24 mouse cellular contexts compared by ENCODE assay signal in genomic region chr12:119229601-119230000, GRCm38 (mm10). TPM values are rescaled to one million over a fixed set of nuclear protein-coding genes. Genes with fewer than 3 reads are reported as not detected.
"Had no signal": no experiment of that assay in that cellular context is flagged by ENCODE, and none has a peak within 500 bp of the region (broad histone marks: within the 10 kb centered on the region; RNA-seq: fewer than 3 reads in every experiment).

No protein-coding gene starts in this region.

- H3K27me3 ChIP-seq: liver, embryonic 12.5 days; liver, embryonic 15.5 days; lung, embryonic 15.5 days; megakaryocyte, embryonic 14.5 days; midbrain, embryonic 13.5 days; neural tube, embryonic 13.5 days had no signal

- H3K4me3 ChIP-seq: left cerebral cortex, adult 2 months; liver, embryonic 12.5 days; liver, embryonic 15.5 days; lung, embryonic 15.5 days; megakaryocyte, embryonic 14.5 days; midbrain, embryonic 10.5 days; midbrain, embryonic 13.5 days; myocyte; neural tube, embryonic 13.5 days had no signal

- H3K27ac ChIP-seq: left cerebral cortex, adult 2 months; liver, embryonic 12.5 days; liver, embryonic 15.5 days; lung, embryonic 15.5 days; midbrain, embryonic 10.5 days; midbrain, embryonic 13.5 days; neural tube, embryonic 13.5 days; stomach, postnatal 0 days had no signal

- H3K9me3 ChIP-seq: liver, embryonic 12.5 days; liver, embryonic 15.5 days; lung, embryonic 15.5 days; megakaryocyte, embryonic 14.5 days; midbrain, embryonic 10.5 days; midbrain, embryonic 13.5 days; neural tube, embryonic 13.5 days had no signal

- H3K4me2 ChIP-seq: liver, embryonic 12.5 days; liver, embryonic 15.5 days; lung, embryonic 15.5 days; midbrain, embryonic 13.5 days; neural tube, embryonic 13.5 days had no signal

- ATAC-seq: intestine, postnatal 0 days; liver, embryonic 12.5 days; midbrain, embryonic 13.5 days; midbrain, embryonic 16.5 days had no signal

- H3K4me1 ChIP-seq: liver, embryonic 12.5 days; liver, embryonic 15.5 days; lung, embryonic 15.5 days; megakaryocyte, embryonic 14.5 days had no signal

- DNase-seq: layer of hippocampus, postnatal 36 days; lung, adult 18-20 months; lung, postnatal 10 days; lung, postnatal 36 days; right cerebral cortex, adult 18-20 months; right cerebral cortex, postnatal 14 days; right cerebral cortex, postnatal 4 days; thymus, adult 2 months; thymus, postnatal 14 days; thymus, postnatal 4 days had no signal

- H3K36me3 ChIP-seq: liver, embryonic 12.5 days; liver, embryonic 15.5 days; lung, embryonic 15.5 days; midbrain, embryonic 13.5 days; neural tube, embryonic 13.5 days had no signal

- H3K9ac ChIP-seq: liver, embryonic 12.5 days; liver, embryonic 15.5 days; lung, embryonic 15.5 days; midbrain, embryonic 13.5 days; neural tube, embryonic 13.5 days had no signal

RNA-seq across cellular contexts. Expression of gene Itgb8, which starts 9.0 kb away (rescaled TPM):
- total RNA-seq: monocyte, adult 5-6 weeks; neutrophil, adult 5-6 weeks had no signal
